Mouse (Mus musculus) c-Kit-negative CD71-positive TER-119-positive erythroid progenitor cells, embryonic 14.5 days (primary cell): Measurements from ENCODE around the gene Ltk.
"Not testable (repeated sequence)": the region's sequence is repeated elsewhere in the genome, so short reads cannot be mapped to it uniquely, and the experiment has no call there.

ENCODE experiments used
- DNase-seq: peaks from one replicate; pipeline ENCODE4 v3.0.0-alpha.2; 2013; ENCODE audit warnings: low read depth, low spot score

Ltk gene

DNA sequence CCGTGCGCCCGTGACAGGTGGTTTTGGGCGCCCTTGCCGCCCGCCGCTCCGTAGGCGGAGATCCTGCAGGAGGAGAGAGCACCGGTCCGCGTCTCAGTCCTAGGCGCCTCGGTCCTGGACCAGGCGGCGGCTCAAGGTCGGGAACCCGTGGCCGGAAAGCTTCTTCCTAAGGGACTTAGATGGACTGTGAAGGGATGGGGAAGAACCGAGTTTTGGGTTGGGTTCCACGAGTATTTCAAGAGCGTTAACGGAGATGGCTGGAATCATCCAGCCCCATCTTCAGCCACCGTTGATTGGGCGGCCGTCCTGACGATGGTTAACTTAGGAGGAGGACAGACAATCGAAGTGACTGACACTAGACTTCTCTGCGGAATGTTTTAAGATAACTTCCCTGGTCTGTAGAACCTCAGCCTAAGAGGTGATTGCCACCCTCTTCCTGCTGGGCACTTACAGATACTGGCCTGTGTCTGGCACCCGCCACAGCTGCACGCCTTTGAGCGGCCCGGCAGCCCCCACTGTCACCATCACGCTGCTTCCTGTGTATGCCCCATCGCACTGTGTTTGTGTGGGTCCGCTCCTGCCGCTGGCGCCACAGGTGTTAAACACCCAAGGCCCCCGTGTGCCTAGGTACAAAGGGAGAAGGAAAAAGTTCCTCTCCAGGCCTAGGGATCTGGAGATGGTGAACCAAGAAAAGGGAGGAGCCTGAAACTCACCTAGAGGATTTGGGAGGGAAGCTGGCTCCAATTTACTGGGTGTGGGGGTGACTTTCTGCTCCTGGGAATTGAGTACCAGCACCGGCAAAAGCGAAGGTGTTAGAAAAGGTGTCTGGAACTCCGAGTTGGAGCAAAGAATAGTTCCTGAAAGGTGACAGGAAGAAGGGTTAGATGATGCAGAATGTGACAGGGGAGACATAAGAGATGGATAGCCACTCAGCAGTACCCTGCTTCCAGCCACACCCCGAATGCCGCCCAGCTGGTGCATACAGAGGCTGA, 1.1 kb downstream of the Ltk start:
- DNase-seq, result no peak

DNA sequence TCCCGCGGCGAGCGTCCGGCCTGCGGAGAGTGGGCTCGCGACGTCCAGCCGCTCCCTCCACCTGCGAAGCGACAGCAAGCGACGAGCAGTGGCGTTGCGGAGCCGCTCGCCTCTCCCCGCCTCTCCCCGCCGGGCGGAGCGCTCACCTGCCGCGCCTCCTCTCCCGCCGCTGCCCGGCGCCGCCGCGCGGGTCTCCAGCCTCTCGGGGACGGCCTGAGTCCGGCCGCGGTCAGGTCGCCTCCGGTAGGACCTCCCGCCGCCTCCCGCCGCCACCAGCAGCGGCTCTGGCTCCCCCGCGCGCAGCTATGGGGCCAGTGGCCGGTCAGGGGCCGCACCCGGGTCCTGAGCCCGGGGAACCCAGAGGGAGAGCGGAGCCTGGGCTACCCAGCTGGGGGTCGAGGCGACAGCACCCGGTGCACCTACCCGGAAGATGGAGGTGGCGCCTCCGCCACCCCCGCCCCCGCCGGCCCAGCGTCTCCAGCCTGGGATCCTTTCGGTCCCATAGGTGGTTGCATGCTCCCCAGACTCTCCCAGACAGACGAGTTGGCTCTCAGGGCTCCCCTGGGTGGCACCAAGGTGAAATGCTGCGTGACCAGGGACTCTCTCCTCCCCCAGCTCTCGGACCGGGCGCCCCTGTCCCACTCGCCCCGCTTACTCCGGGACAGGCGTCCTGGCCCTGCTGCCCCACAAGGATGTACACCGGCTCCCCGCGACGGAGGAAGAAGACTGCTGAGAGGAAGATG, 2.0 kb downstream of the Ltk start:
- DNase-seq, result no peak

GRCm38 (mm10) chr2:119757601-119758100, 2.6 kb downstream of the Ltk start:
- no peak for DNase-seq

DNA sequence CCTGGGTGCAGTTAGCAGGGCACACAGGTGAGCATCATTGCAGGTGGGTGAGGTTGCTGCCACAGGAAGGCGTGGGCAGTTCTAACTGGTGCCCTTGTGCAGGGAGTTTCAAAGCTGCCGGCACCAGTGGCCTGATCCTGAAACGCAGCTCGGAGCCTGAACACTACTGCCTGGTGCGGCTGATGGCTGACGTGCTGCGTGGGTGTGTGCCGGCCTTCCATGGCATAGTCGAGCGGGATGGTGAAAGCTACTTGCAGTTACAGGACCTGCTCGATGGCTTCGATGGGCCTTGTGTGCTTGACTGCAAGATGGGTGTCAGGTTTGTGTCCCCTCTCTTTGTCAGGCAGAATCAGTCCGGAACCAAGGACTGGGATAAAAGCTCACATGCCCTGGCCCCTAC, 11.0 kb downstream of the Ltk start:
- no peak for DNase-seq

DNA sequence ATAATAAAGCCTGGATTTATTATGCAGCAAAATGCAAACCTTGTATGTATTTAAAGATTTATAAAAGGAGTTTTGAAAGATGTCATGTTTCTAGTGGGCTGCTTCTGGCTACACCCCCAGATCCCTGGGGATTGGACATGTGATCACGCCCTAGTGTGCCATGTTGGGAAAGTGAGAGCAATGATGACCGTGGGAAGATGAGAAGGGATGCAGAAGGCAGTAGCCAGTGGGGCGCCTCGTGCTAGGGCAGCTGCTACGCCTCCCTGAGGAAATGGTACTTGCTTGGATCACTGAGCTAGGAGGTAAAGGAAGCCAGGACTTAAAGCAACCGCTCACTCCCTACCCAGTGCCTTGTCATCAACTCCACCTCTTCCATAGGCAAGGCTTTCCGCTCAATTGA, 12.7 kb downstream of the Ltk start:
- DNase-seq, result no peak

DNA sequence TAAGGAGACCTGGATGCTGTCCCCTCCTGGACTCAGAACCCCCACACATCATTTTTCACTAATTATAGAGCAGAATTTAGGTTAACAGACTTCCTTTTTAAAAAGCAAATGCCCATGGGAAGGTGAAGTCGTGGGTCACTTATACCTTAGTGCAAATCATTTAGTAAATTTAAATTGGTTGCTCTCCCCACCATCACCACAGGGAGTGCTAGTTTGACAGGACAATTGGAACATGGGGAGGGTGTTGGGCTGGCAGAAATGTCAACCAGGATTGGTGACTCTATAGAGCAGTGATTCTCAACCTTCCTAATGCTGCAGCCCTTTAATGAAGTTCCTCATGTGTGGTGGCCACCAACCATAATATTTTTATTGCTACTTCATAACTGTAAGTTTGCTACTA, 14.9 kb downstream of the Ltk start:
- no peak for DNase-seq

DNA sequence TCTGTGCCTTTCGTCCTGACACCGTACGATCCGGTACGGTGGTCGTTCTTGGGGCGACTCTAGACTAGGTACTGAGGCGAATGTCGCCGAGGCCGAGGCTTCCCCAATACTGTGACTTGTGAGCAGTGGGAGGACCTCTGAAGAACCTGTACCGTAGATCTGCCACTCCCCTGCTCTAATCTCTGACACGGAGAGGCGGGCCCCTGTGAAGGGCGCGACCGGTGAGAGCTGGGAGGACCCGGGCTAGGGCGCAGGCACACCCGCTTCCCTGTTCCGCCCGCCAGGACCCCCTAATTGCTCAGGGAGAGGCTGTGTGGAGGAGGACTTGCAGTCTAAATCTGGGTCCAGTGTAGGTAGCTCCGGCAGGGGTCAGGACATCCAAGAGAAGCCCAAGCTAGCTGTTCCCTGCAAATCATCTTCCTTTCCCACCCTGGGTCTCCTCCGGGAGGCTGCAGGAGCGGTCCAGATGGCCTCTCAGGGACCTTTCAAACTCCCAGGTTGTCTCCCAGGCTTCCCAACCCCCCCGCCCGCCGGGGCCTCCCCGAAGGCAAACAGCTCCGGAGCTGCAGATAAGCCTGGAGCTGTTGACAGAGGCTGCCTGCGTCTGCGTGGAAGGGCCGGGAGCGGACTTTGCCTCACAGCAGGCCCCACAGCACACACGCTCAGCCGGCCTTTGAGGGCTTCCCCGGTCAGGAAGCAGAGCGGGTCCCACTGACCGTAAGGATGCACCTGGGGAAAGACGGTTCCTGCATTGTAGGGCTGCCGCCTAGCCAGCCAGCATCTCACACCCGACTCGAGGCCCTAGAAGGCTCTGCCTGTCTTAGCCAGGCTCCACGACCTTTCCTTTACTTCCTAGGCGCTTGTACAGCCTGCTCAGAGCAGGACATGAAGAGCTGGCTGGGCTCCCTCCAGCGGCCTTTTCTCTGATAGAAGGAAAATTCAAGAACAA, 15.8 kb downstream of the Ltk start:
- DNase-seq, result peak; percentile 47

GRCm38 (mm10) chr2:119743808-119744162, 16.4 kb downstream of the Ltk start:
- no peak for DNase-seq

DNA sequence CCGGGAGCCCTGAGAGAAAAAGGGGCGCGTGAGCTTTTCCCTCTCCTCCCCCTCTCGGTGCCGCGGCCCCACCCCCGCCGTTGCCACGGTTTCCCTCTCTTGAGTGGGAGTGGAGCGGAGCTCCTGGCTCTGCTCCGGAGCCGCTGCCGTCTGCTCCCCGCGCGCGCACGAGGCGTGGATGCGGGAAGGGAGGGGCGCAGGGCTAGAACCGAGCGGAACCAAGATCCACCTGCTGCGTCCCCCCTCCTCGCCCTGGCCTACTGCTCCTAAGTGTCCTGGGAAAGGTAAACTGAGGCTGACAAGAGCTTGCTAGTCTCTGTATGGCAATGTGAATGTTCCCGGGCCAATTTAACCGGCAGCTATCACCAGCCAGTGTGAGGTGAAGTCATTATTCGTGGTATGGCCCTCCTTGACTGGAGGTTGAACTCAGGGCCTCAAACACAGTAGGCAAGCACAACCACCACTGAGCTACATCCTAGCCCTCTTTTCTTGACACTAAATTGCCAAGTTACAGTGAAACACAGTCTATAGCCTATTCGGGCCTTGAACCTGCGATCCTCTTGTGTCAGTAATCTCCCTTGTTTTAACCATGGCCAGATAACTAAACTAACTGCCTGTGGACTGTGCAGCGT, 16.9 kb downstream of the Ltk start:
- DNase-seq, result no peak

DNA sequence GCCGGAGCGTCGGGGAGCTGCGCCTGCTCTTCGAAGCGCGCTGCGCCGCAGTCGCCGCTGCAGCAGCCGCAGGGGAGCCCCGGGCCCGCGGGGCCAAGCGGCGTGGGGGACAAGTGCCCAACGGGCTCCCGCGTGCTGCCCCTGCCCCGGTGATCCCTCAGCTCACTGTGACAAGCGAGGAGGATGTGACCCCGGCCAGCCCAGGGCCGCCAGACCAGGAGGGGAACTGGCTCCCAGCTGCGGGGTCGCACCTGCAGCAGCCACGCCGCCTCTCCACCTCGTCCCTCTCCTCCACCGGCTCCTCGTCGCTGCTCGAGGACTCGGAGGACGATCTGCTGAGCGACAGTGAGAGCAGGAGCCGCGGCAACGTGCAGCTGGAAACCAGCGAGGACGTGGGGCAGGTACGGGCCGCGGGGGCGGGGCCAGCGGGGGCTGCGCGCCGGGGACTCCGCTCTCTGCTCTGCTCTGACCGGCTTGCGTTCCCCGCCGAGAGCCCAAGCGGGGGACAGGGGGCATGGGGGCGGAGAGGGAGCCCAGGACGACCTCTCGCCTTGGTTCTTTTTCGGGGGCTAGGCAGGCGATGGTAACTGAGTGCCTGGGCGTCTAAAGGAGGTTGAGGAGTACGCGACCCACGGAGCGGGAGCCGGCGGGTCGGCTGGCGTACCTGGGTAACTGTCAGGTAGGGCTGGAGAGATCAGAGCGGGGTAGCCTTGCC, 17.6 kb downstream of the Ltk start:
- no peak for DNase-seq

DNA sequence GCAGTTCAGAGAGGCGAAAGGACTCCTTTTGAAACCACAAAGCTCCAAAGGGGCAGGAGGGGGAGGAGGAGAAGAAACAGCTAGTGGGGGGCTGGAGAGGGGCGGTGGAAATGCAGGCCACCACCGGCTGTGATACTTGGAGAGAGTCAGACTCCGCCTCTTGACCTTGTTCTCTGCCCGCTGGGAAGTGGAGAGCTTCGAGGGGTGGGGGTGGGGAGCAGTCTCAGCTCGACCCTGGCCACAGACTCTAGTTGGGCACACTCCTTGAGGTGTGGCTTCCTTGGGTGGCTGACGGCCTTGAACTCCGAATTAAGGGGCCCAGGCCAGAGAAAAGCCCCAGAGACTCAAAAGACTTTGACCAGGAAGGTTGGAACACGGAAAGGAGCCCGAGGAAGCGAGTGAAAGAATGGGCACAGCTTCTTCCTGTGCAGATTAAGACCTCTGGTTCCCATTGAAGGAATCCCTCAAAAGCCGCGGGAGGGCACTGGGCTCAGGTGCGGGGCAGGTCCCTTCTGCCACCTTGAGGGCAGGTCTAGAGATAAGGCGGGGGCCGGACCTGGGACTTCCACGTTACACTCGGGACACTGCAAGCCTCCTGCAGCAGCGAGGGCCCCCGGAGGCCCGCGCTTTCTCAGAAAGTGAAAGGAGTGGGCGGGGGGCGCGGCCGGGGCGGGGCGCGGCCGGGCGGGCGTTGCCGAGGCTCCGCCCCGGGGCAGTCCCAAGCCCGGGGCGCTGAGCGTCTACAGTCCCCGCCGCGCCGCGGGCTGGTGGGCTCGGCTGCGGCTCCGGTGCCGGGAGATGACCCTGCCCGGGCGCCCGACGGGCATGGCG, 18.4 kb downstream of the Ltk start, which contains the start of gene Itpka:
TSS of gene Itpka (plus strand) at position 757 of the 831 bp plus-strand sequence.
- peak; percentile 36 for DNase-seq

DNA sequence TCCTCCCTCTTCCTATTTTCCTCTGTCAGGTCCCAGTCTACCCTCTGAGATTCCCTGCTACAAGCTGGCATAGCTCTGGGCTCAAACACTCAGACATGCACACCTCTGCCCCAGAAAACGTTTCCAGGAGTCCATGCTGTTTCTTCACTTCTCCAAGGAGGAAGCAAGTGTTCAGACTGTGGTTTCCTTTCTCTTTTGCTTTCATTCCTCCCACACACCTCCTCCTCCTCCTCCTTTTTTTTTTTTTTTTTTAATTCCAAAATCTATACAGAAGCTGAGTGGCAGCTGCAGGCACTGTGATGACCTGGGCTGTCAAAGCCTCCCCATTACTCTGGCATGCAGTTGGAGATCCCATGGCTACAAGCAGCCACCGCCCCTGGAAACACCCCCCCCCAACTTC, 19.7 kb downstream of the Ltk start:
- no peak for DNase-seq

DNA sequence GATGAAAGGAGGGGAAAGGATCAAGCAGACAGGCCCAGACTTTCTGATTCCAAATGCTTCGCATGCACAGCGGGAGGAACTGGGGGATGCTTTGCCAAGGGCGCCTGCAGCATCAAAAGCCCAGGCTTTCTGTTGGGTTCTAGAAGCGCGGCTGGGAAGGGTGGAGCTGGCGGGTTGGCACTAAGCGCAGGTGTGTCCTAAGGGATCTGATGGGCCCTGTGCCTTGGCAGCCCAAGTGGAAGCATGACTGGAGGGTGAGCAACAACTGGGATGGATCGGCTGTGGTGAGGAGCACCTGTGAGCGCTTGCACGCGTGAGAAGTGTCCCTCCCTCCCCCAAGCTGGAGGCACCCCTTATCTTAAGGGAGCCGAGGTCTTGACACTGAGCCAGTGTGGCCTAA, 23.1 kb downstream of the Ltk start:
- DNase-seq, result no peak

DNA sequence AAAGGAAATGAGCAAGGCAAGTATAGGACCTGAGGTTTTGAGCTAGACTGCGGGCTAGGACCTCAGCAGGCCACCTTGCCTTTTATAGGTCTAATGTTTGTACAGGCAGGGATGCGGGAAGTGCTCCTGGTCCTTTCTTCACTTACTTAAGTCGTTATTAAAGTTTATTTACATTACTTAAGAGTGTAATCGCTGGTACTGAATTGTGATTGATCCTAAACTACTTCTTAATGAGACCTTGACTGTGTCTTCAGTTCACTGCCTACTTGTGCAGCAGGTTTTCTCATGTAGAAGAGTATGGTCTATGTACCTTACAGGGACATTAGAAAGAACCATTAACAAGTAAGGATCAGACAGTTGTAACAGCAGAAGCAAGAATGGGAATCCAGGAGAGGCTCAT, 29.5 kb downstream of the Ltk start:
- DNase-seq, result no peak

- DNase-seq, result no peak
These were observed 32.3 kb downstream of the Ltk start for GRCm38 (mm10) chr2:119727762-119728416.

DNA sequence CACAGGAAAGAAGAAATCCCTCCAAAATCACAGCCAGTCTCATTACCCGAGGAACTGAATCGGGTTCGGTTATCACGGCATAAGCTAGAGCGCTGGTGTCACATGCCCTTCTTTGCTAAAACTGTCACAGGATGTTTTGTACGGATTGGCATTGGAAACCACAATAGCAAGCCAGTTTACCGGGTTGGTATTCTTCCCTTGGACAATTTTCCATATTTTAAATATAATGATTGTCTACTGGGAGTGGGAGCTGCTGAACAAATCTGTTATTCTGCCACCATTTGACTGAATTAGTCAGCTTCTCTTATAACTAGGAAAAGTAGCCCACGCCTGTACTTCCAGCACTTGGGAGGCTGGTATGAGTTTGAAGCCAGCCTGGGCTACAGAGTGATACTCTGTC, 39.2 kb downstream of the Ltk start:
- DNase-seq, result no peak

DNA sequence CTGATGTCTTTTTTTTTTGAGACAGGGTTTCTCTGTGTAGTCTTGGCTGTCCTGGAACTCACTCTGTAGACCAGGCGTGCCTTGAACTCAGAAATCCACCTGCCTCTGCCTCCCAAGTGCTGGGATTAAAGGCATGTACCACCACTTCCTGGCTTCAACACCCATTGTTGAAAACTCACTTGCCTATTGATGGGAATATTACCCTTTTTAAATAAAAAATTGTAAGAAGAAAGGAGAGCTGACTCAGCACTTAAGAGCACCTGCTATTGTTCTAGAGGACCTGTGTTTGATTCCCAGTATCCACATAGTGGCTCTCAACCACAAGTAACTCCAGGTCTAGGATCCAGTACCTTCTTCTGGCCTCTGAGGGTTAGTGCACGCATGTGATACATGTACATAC, 44.4 kb downstream of the Ltk start:
- not testable (repeated sequence) for DNase-seq

DNA sequence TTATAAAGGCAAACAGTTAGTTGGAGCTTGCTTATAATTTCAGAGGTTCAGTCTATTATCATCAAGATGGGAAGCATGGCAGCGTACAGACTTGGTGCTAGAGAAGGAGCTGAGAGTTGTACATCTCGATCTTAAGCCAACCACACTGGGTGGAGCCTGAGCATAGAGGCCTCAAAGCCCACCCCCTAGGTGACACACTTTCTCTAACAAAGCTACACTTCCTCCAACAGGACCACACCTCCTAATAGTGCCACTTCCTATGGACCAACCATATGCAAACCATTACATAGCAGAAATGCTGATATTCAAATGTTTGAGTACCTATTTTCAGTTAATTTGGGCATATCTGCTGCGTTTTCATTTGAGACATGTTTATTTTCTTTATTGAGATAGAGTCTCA, 50.2 kb downstream of the Ltk start:
- DNase-seq, result no peak

GRCm38 (mm10) chr2:119707676-119708075, 52.6 kb downstream of the Ltk start:
- no peak for DNase-seq
